Mouse (Mus musculus): Measurements from ENCODE around the gene Dppa5a. TPM values are rescaled to one million over a fixed set of nuclear protein-coding genes. Genes with fewer than 3 reads are reported as not detected.

Gene Dppa5a
- polyA plus RNA-seq, 1 experiment from 2014 or later = not detected

- no peaks in the 10 kb centered on the region for H3K9me3 ChIP-seq (replicated peaks)
- peak overlapping the region; percentile 65 for H3K4me2 ChIP-seq
- H3K27ac ChIP-seq = no peak overlapping the region
- ATAC-seq (replicated peaks; ENCODE audit: low FRiP score) = no peak
- H3K36me3 ChIP-seq = no peaks in the 10 kb centered on the region
- H3K4me1 ChIP-seq = peaks cover 11% of the 10 kb centered on the region
- peaks cover 10% of the 10 kb centered on the region; the same call in 1 of the 2 replicates for H3K27me3 ChIP-seq
- H3K9ac ChIP-seq = no peak overlapping the region
- 39% methylated on average over 8 of the region's 8 CpGs for WGBS
- peak overlapping the region; percentile 34 for H3K4me3 ChIP-seq (replicated peaks)
Measured at GRCm38 (mm10) chr9:78377546-78377945, 9.6 kb upstream of the Dppa5a start.

DNA sequence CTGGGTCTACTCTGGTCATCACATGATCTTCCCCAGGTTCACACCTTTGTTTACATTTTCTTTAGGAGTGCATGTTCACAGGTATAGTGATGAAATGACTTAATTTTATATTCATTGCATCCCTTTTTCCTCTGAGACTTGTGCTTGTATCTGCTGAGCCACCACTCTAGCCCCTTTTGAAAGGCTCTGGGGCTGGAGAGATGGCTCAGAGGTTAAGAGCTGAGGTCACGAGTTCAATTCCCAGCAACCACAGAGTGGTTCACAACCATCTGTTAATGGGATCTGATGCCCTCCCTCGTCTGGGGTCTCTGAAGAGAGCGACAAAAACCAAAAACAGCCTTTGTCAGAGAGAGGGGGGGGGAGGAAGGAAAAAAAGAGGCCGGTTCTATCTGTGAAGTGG is 7.5 kb upstream of the Dppa5a start:
- whole genome bisulfite sequencing = 70% methylated on average over 4 of the region's 4 CpGs

DNA sequence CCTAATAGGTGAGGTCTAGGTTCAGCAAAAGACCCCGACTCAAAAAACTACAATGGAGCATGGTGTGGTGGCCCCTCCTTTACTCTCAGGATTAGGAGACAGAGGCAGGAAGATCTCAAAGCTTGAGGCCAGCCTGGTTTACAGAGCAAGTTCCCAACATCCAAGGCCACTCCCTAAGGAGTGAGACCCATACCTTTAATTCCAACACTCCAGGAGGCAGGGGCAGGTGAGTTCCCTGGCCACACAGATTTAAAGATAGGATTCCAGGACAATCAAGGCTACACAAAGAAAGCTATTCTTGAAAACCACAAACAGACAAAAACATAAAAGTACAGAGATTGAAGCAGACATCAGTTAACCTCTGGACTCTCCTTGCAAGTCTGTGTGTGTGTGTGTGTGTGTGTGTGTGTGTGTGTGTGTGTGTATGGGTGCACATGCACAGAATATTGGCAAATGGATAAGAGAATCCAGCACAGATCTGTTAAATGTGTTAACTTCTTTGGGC is 7.0 kb upstream of the Dppa5a start:
- H3K27me3 ChIP-seq = peaks cover 6% of the 10 kb centered on the region; the same call in 1 of the 2 replicates
- WGBS = 65% methylated on average over 1 of the region's 1 CpGs

More for the DNA sequence above, 7.5 kb upstream of the Dppa5a start:
- Histone ChIP-seq H3K4me3 (replicated peaks) (no peak overlapping the region), H3K4me2 (no peak overlapping the region), H3K9me3 (replicated peaks) (no peaks in the 10 kb centered on the region), H3K36me3 (no peaks in the 10 kb centered on the region), H3K9ac (no peak overlapping the region), H3K4me1 (peaks cover 11% of the 10 kb centered on the region), H3K27ac (no peak overlapping the region), H3K27me3 (peaks cover 10% of the 10 kb centered on the region; the same call in 1 of the 2 replicates)
- no peak for ATAC-seq (replicated peaks; ENCODE audit: low FRiP score)

GRCm38 (mm10) chr9:78374397-78374796 is 6.4 kb upstream of the Dppa5a start:
- H3K27ac ChIP-seq = no peak overlapping the region
- no peaks in the 10 kb centered on the region for H3K9me3 ChIP-seq (replicated peaks)
- no peaks in the 10 kb centered on the region for H3K36me3 ChIP-seq
- H3K4me1 ChIP-seq = peaks cover 11% of the 10 kb centered on the region
- no peak overlapping the region for H3K4me3 ChIP-seq (replicated peaks)
- 32% methylated on average over 5 of the region's 5 CpGs for WGBS
- ATAC-seq (replicated peaks; ENCODE audit: low FRiP score) = no peak
- H3K9ac ChIP-seq = no peak overlapping the region
- peaks cover 6% of the 10 kb centered on the region; the same call in 1 of the 2 replicates for H3K27me3 ChIP-seq
- H3K4me2 ChIP-seq = no peak overlapping the region

More for the DNA sequence above, 7.0 kb upstream of the Dppa5a start:
- Histone ChIP-seq H3K4me3 (replicated peaks) (no peak overlapping the region), H3K4me1 (peaks cover 11% of the 10 kb centered on the region), H3K9ac (no peak overlapping the region), H3K9me3 (replicated peaks) (no peaks in the 10 kb centered on the region), H3K27ac (no peak overlapping the region), H3K4me2 (no peak overlapping the region), H3K36me3 (no peaks in the 10 kb centered on the region)
- ATAC-seq (replicated peaks; ENCODE audit: low FRiP score) = no peak

- H3K27ac ChIP-seq = no peak overlapping the region
- 83% methylated on average over 10 of the region's 10 CpGs for WGBS
- H3K4me3 ChIP-seq (replicated peaks) = no peak overlapping the region
- no peak overlapping the region for H3K4me2 ChIP-seq
- ATAC-seq (replicated peaks; ENCODE audit: low FRiP score) = no peak
- H3K36me3 ChIP-seq = no peaks in the 10 kb centered on the region
- peaks cover 5% of the 10 kb centered on the region; the same call in 1 of the 2 replicates for H3K27me3 ChIP-seq
- peaks cover 4% of the 10 kb centered on the region for H3K4me1 ChIP-seq
- no peak overlapping the region for H3K9ac ChIP-seq
- H3K9me3 ChIP-seq (replicated peaks) = no peaks in the 10 kb centered on the region
Measured at GRCm38 (mm10) chr9:78372827-78373504, 5.0 kb upstream of the Dppa5a start.

- Histone ChIP-seq H3K27me3 (no peaks in the 10 kb centered on the region), H3K4me2 (no peak overlapping the region), H3K27ac (no peak overlapping the region), H3K36me3 (no peaks in the 10 kb centered on the region), H3K4me3 (replicated peaks) (no peak overlapping the region), H3K9me3 (replicated peaks) (no peaks in the 10 kb centered on the region), H3K4me1 (no peaks in the 10 kb centered on the region), H3K9ac (no peak overlapping the region)
- WGBS = 93% methylated on average over 3 of the region's 3 CpGs
- no peak for ATAC-seq (replicated peaks; ENCODE audit: low FRiP score)
Measured at GRCm38 (mm10) chr9:78371441-78371840, 3.5 kb upstream of the Dppa5a start.

- Histone ChIP-seq H3K4me2 (no peak overlapping the region), H3K9ac (no peak overlapping the region), H3K4me3 (replicated peaks) (no peak overlapping the region), H3K27me3 (no peaks in the 10 kb centered on the region), H3K4me1 (no peaks in the 10 kb centered on the region), H3K36me3 (no peaks in the 10 kb centered on the region), H3K27ac (no peak overlapping the region), H3K9me3 (replicated peaks) (no peaks in the 10 kb centered on the region)
- 91% methylated on average over 7 of the region's 7 CpGs for WGBS
- ATAC-seq (replicated peaks; ENCODE audit: low FRiP score) = no peak
Measured at GRCm38 (mm10) chr9:78369786-78370185, 1.8 kb upstream of the Dppa5a start.

DNA sequence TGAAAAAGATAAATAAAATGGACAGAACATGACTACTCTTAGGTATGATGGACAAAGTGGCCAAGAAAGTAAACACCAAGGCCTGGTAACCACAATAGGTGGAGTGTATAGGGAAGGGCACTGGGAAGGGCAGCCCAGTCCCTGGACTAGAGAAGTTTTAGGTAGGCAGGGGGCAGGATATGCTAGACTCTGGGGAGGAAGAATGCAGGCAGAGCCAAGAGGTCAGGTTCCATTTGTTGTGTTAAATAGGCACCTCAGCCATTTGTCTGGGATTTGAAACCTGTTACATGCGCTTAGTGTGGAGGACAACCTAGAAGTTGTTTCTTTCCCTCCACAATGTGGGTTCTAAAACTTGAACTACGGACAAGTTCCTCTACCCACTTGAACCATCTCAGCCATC is 1.4 kb upstream of the Dppa5a start:
- H3K27me3 ChIP-seq = no peaks in the 10 kb centered on the region
- H3K36me3 ChIP-seq = no peaks in the 10 kb centered on the region
- WGBS = 87% methylated on average over 2 of the region's 2 CpGs
- no peak overlapping the region for H3K9ac ChIP-seq
- H3K9me3 ChIP-seq (replicated peaks) = no peaks in the 10 kb centered on the region
- H3K4me2 ChIP-seq = no peak overlapping the region
- no peak overlapping the region for H3K27ac ChIP-seq
- no peak for ATAC-seq (replicated peaks; ENCODE audit: low FRiP score)
- no peaks in the 10 kb centered on the region for H3K4me1 ChIP-seq
- H3K4me3 ChIP-seq (replicated peaks) = no peak overlapping the region

DNA sequence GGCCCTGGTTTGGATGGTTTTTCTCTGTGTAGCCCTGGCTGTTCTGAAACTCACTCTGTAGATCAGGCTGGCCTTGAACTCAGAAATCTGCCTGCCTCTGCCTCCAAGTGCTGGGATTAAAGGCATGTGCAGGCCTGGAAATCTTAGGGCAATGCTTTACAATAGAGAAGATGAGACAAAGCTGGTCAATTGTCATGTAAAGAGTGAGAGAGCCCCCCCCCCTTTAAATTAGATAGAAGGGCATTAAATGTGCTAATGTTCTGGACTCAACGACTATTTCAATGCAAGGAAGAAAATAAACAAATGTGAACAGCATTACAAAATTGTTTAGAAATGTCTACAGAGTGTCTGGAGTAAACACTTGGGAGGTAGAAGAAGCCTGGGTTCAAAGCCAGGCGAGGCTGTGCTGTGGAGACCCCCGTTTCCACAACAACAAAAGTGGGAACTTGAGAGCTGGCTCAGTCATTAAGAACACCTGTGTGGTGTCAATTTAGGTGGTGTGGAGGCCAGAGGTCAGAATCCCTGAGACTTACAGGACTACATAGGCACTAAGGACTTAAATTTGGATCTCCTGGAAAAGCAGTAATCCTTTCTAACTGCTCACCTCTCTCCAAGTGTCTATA is 805 bp upstream of the Dppa5a start:
- Histone ChIP-seq H3K4me1 (no peaks in the 10 kb centered on the region), H3K4me2 (no peak overlapping the region), H3K27ac (no peak overlapping the region), H3K9ac (no peak overlapping the region), H3K36me3 (no peaks in the 10 kb centered on the region), H3K9me3 (replicated peaks) (no peaks in the 10 kb centered on the region), H3K4me3 (replicated peaks) (no peak overlapping the region), H3K27me3 (no peaks in the 10 kb centered on the region)
- no peak for ATAC-seq (replicated peaks; ENCODE audit: low FRiP score)
- WGBS = 55% methylated on average over 3 of the region's 3 CpGs

DNA sequence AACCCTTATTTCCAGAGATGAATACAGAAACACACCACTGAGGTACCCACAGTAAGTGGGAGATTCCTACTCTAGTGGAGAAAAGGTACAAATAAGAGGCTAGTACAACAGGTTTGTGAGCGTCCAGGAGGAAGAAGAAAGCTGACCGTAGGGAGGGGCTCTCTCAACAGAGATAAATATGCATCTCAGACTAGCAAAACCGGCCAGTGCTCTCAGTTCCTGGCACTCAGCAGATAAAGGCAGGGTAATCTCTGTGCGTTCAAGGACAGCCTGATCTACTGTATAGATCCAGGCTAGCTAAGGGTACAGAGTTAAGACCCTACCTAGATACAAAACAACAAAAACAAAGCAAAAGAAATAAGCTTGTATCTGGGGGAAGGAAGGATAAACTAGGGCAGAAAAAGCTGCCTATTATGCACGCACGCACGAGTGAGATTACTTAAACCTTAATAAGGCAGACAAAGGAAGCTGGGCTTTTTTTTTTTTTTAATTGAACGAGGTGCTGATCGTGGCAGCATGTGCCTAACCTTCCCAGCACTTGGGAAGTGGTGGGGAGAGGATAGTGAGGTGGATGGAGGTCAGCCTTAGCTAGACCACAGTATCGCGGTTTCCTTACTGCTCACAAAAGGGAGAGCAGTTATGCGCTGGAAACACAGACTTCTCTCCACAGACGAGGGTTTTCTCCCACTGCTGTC is 2.0 kb downstream of the Dppa5a start:
- no peak overlapping the region for H3K9ac ChIP-seq
- H3K27me3 ChIP-seq = no peaks in the 10 kb centered on the region
- no peaks in the 10 kb centered on the region for H3K36me3 ChIP-seq
- H3K27ac ChIP-seq = no peak overlapping the region
- no peak overlapping the region for H3K4me3 ChIP-seq (replicated peaks)
- no peaks in the 10 kb centered on the region for H3K4me1 ChIP-seq
- H3K4me2 ChIP-seq = no peak overlapping the region
- H3K9me3 ChIP-seq (replicated peaks) = no peaks in the 10 kb centered on the region
- 75% methylated on average over 13 of the region's 13 CpGs for WGBS
- ATAC-seq (replicated peaks; ENCODE audit: low FRiP score) = no peak

GRCm38 (mm10) chr9:78364701-78365100 is 3.3 kb downstream of the Dppa5a start:
- WGBS = 90% methylated on average over 6 of the region's 6 CpGs
- no peaks in the 10 kb centered on the region for H3K36me3 ChIP-seq
- no peak overlapping the region for H3K4me3 ChIP-seq (replicated peaks)
- no peak overlapping the region for H3K9ac ChIP-seq
- H3K4me1 ChIP-seq = no peaks in the 10 kb centered on the region
- H3K9me3 ChIP-seq (replicated peaks) = no peaks in the 10 kb centered on the region
- no peaks in the 10 kb centered on the region for H3K27me3 ChIP-seq
- H3K27ac ChIP-seq = no peak overlapping the region
- ATAC-seq (replicated peaks; ENCODE audit: low FRiP score) = no peak
- H3K4me2 ChIP-seq = no peak overlapping the region

DNA sequence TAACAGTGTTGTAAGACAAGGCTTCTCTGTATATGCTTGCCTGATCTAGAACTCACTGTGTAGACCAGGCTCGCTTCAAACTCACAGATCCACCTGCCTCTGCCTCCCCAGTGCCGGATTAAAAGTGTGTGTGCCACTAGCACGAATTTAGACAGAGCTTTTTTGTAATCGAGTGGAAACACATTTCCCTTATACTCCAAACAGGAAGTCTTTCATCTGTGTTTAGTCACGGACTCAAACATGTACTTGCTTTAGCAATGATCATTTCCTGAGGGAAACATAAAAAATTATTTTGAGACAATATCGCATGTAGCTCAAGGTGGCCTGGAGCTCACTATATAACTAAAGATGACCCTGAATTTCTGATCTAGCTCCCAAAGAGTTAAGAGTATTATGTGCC is 4.6 kb downstream of the Dppa5a start:
- WGBS = 63% methylated on average over 6 of the region's 6 CpGs
- ATAC-seq (replicated peaks; ENCODE audit: low FRiP score) = no peak

More for the DNA sequence above, 4.6 kb downstream of the Dppa5a start:
- H3K4me2 ChIP-seq = no peak overlapping the region
- no peak overlapping the region for H3K27ac ChIP-seq
- H3K36me3 ChIP-seq = no peaks in the 10 kb centered on the region
- no peaks in the 10 kb centered on the region for H3K9me3 ChIP-seq (replicated peaks)
- no peak overlapping the region for H3K9ac ChIP-seq
- no peaks in the 10 kb centered on the region for H3K4me1 ChIP-seq
- H3K4me3 ChIP-seq (replicated peaks) = no peak overlapping the region
- no peaks in the 10 kb centered on the region for H3K27me3 ChIP-seq
